Mouse (Mus musculus): ENCODE results near the gene Sepsecs. TPM values are rescaled to one million over a fixed set of nuclear protein-coding genes. Genes with fewer than 3 reads are reported as not detected.

The Sepsecs gene
- polyA plus RNA-seq, 1 experiment from 2014 or later = 4.9 TPM

DNA sequence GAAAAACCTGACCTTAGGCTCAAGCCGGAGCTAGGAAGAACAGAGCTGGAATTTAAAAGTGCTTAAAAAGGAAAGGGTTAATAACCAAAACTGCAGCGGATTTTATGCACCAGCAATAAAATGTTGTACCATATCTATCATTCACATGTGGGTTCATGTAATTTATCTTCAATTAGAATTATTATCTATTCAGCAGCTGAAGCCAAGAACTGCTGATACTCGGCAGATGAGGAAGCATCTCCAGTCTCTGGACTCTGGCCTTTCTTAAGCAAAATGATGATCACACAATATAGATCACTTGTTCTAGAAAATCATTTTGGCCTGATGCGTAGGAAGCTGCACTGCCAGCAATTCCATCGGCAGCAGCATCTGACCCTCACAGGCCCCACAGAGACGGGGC lies 27.8 kb downstream of the Sepsecs start:
- H3K9me3 ChIP-seq = peaks cover 4% of the 10 kb centered on the region; the same call in 1 of the 2 replicates
- no peaks in the 10 kb centered on the region for H3K27me3 ChIP-seq (replicated peaks)
- no peak overlapping the region for H3K27ac ChIP-seq (replicated peaks)
- H3K4me3 ChIP-seq = no peak overlapping the region
- H3K4me2 ChIP-seq = no peak overlapping the region
- no peak for ATAC-seq (ENCODE audit: extremely low read depth, insufficient number of reproducible peaks, low FRiP score, low TSS enrichment)
- H3K4me1 ChIP-seq = no peaks in the 10 kb centered on the region
- 89% methylated on average over 6 of the region's 6 CpGs for WGBS
- no peak overlapping the region for H3K9ac ChIP-seq
- peaks cover 57% of the 10 kb centered on the region for H3K36me3 ChIP-seq

DNA sequence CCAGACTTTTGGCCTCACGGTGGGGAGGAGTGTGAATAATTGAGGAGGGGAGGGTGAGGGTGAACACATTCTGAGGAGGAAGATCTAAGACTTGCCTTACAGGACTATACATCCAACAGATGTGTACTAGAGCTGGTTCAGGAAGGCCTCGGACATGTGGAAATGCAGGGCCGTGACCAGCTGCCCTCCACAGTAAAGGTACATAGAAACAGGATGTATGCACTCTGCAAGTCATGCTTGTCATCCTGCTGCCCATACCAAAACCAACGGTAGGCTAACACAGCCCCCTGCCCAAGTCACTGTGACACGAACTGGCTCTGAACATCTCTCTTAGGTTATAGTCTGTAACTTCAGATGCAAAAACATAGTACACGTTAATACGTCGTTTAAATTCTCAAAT lies 30.6 kb downstream of the Sepsecs start:
- Histone ChIP-seq H3K4me2 (no peak overlapping the region), H3K27ac (replicated peaks) (no peak overlapping the region), H3K4me1 (0 out of 2 replicates have a peak, but pooled peaks cover 4% of the 10 kb centered on the region), H3K4me3 (no peak overlapping the region), H3K27me3 (replicated peaks) (no peaks in the 10 kb centered on the region), H3K9me3 (no peaks in the 10 kb centered on the region), H3K9ac (no peak overlapping the region), H3K36me3 (peaks cover 29% of the 10 kb centered on the region)
- WGBS = 87% methylated on average over 8 of the region's 8 CpGs
- ATAC-seq (ENCODE audit: extremely low read depth, insufficient number of reproducible peaks, low FRiP score, low TSS enrichment) = no peak

- Histone ChIP-seq H3K36me3 (peaks cover 20% of the 10 kb centered on the region), H3K9me3 (no peaks in the 10 kb centered on the region), H3K4me2 (no peak overlapping the region), H3K9ac (no peak overlapping the region), H3K27me3 (replicated peaks) (no peaks in the 10 kb centered on the region), H3K4me3 (no peak overlapping the region), H3K27ac (replicated peaks) (no peak overlapping the region), H3K4me1 (0 out of 2 replicates have a peak, but pooled peaks cover 4% of the 10 kb centered on the region)
- no peak for ATAC-seq (ENCODE audit: extremely low read depth, insufficient number of reproducible peaks, low FRiP score, low TSS enrichment)
- WGBS = 86% methylated on average over 7 of the region's 7 CpGs
Observed at GRCm38 (mm10) chr5:52638006-52638405, 31.5 kb downstream of the Sepsecs start.

DNA sequence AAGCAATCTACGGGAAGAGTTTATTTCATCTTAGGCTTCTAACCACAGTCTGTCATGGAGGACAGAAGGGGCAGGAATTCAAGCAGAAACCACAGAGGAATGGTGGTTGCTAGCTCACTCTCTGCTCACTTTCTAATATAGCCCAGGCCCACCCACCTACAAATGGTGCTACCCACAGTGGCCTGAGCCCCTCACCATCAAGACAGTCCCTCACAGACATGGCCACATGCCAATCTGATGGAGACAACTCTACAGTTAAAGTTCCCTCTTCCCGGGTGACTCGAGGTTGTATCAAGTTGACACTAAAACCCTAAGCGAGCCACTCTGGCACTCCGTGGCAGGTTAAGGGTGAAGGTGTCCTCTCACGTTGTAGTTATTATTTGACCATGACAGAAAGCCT lies 32.6 kb downstream of the Sepsecs start:
- H3K4me1 ChIP-seq = 0 out of 2 replicates have a peak, but pooled peaks cover 4% of the 10 kb centered on the region
- H3K4me3 ChIP-seq = no peak overlapping the region
- no peak overlapping the region for H3K4me2 ChIP-seq
- no peak for ATAC-seq (ENCODE audit: extremely low read depth, insufficient number of reproducible peaks, low FRiP score, low TSS enrichment)
- peaks cover 9% of the 10 kb centered on the region for H3K36me3 ChIP-seq
- no peaks in the 10 kb centered on the region for H3K27me3 ChIP-seq (replicated peaks)
- H3K27ac ChIP-seq (replicated peaks) = no peak overlapping the region
- H3K9me3 ChIP-seq = no peaks in the 10 kb centered on the region
- 73% methylated on average over 6 of the region's 6 CpGs for WGBS
- H3K9ac ChIP-seq = no peak overlapping the region

GRCm38 (mm10) chr5:52636025-52636755 lies 33.3 kb downstream of the Sepsecs start:
- 0 out of 2 replicates have a peak, but pooled peaks cover 4% of the 10 kb centered on the region for H3K4me1 ChIP-seq
- peaks cover 2% of the 10 kb centered on the region; the same call in 1 of the 2 replicates for H3K36me3 ChIP-seq
- no peaks in the 10 kb centered on the region for H3K27me3 ChIP-seq (replicated peaks)
- H3K9me3 ChIP-seq = no peaks in the 10 kb centered on the region
- H3K27ac ChIP-seq (replicated peaks) = no peak overlapping the region
- ATAC-seq (ENCODE audit: extremely low read depth, insufficient number of reproducible peaks, low FRiP score, low TSS enrichment) = no peak
- H3K9ac ChIP-seq = no peak overlapping the region
- no peak overlapping the region for H3K4me3 ChIP-seq
- H3K4me2 ChIP-seq = no peak overlapping the region
- 44% methylated on average over 11 of the region's 11 CpGs for WGBS

- Histone ChIP-seq H3K27me3 (replicated peaks) (no peaks in the 10 kb centered on the region), H3K36me3 (no peaks in the 10 kb centered on the region), H3K27ac (replicated peaks) (no peak overlapping the region), H3K4me3 (no peak overlapping the region), H3K9me3 (no peaks in the 10 kb centered on the region), H3K4me1 (peaks cover 4% of the 10 kb centered on the region; the same call in 1 of the 2 replicates), H3K9ac (no peak overlapping the region), H3K4me2 (no peak overlapping the region)
- no peak for ATAC-seq (ENCODE audit: extremely low read depth, insufficient number of reproducible peaks, low FRiP score, low TSS enrichment)
- WGBS = 23% methylated on average over 8 of the region's 8 CpGs
Observed at GRCm38 (mm10) chr5:52634017-52634416, 35.5 kb downstream of the Sepsecs start.

DNA sequence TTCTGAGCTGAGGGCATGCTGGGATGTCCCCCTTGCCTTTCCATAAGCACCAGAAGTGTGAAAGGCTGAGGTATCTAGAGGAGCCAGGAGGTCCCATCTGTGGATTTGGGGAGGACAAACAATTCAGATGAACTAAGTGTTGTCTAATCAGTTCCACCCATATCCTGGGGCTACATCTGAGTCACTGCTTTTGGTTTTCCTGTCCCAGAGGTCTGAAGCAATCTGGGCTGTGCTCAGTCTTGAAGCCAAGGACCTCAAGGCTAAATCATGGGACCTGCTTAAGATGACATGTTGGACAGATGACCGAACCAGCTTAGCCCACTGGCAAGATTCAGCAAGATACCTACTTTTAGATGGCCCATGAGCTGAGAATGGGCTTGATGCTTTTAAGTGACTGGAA lies 39.0 kb downstream of the Sepsecs start:
- H3K9ac ChIP-seq = no peak overlapping the region
- H3K9me3 ChIP-seq = no peaks in the 10 kb centered on the region
- WGBS = 91% methylated on average over 1 of the region's 1 CpGs
- no peak overlapping the region for H3K4me2 ChIP-seq
- peaks cover 20% of the 10 kb centered on the region for H3K4me1 ChIP-seq
- no peaks in the 10 kb centered on the region for H3K36me3 ChIP-seq
- no peak for ATAC-seq (ENCODE audit: extremely low read depth, insufficient number of reproducible peaks, low FRiP score, low TSS enrichment)
- no peaks in the 10 kb centered on the region for H3K27me3 ChIP-seq (replicated peaks)
- no peak overlapping the region for H3K27ac ChIP-seq (replicated peaks)
- no peak overlapping the region for H3K4me3 ChIP-seq

GRCm38 (mm10) chr5:52629214-52629613 lies 40.3 kb downstream of the Sepsecs start:
- 70% methylated on average over 6 of the region's 6 CpGs for WGBS
- Histone ChIP-seq H3K9ac (no peak overlapping the region), H3K4me3 (no peak overlapping the region), H3K36me3 (no peaks in the 10 kb centered on the region), H3K27ac (replicated peaks) (peak overlapping the region; percentile 18; the same call in 1 of the 2 replicates), H3K4me1 (peaks cover 25% of the 10 kb centered on the region), H3K27me3 (replicated peaks) (no peaks in the 10 kb centered on the region), H3K9me3 (no peaks in the 10 kb centered on the region), H3K4me2 (no peak overlapping the region)
- no peak for ATAC-seq (ENCODE audit: extremely low read depth, insufficient number of reproducible peaks, low FRiP score, low TSS enrichment)

- no peak overlapping the region for H3K4me3 ChIP-seq
- H3K9ac ChIP-seq = peak overlapping the region; percentile 24; the same call in 1 of the 2 replicates
- no peaks in the 10 kb centered on the region for H3K27me3 ChIP-seq (replicated peaks)
- no peak overlapping the region for H3K4me2 ChIP-seq
- H3K4me1 ChIP-seq = peaks cover 25% of the 10 kb centered on the region
- 59% methylated on average over 3 of the region's 3 CpGs for WGBS
- H3K27ac ChIP-seq (replicated peaks) = peak overlapping the region; percentile 20; the same call in 1 of the 2 replicates
- no peak for ATAC-seq (ENCODE audit: extremely low read depth, insufficient number of reproducible peaks, low FRiP score, low TSS enrichment)
- no peaks in the 10 kb centered on the region for H3K9me3 ChIP-seq
- no peaks in the 10 kb centered on the region for H3K36me3 ChIP-seq
Observed at GRCm38 (mm10) chr5:52628783-52629182, 40.7 kb downstream of the Sepsecs start.

- 78% methylated on average over 8 of the region's 8 CpGs for WGBS
- no peaks in the 10 kb centered on the region for H3K36me3 ChIP-seq
- ATAC-seq (ENCODE audit: extremely low read depth, insufficient number of reproducible peaks, low FRiP score, low TSS enrichment) = no peak
- H3K27me3 ChIP-seq (replicated peaks) = no peaks in the 10 kb centered on the region
- no peak overlapping the region for H3K4me2 ChIP-seq
- H3K27ac ChIP-seq (replicated peaks) = no peak overlapping the region
- peaks cover 25% of the 10 kb centered on the region for H3K4me1 ChIP-seq
- no peak overlapping the region for H3K4me3 ChIP-seq
- H3K9ac ChIP-seq = no peak overlapping the region
- no peaks in the 10 kb centered on the region for H3K9me3 ChIP-seq
Observed at GRCm38 (mm10) chr5:52627713-52628112, 41.8 kb downstream of the Sepsecs start.

DNA sequence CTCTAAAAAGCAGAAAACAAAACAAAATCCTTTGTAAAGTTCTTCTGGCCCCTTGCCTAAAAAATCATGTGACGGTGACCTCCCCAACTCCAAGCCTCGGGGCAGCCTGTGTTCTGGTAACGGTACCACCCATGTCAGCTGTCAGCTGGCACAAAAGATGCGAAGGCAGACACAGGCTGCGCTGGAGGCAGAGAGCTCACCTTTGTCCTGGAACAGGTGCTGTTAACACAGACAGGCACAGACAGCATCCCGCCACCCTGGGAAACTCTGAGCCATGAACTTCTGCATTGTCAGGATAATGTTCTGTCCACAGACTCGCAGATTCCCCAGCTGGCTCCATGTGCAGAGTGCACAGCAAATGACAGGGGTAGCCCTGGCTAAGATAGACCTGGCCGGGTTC lies 43.4 kb downstream of the Sepsecs start:
- 0 out of 2 replicates have a peak overlapping the region, but pooled peaks have one; percentile 11 for H3K9ac ChIP-seq
- WGBS = 54% methylated on average over 8 of the region's 8 CpGs
- no peaks in the 10 kb centered on the region for H3K36me3 ChIP-seq
- H3K9me3 ChIP-seq = no peaks in the 10 kb centered on the region
- H3K4me3 ChIP-seq = no peak overlapping the region; the same call in 1 of the 2 replicates
- no peak overlapping the region for H3K27ac ChIP-seq (replicated peaks)
- peaks cover 25% of the 10 kb centered on the region for H3K4me1 ChIP-seq
- H3K27me3 ChIP-seq (replicated peaks) = no peaks in the 10 kb centered on the region
- H3K4me2 ChIP-seq = peak overlapping the region; percentile 40
- ATAC-seq (ENCODE audit: extremely low read depth, insufficient number of reproducible peaks, low FRiP score, low TSS enrichment) = no peak

- H3K9me3 ChIP-seq = no peaks in the 10 kb centered on the region
- no peak overlapping the region for H3K4me2 ChIP-seq
- no peak overlapping the region for H3K9ac ChIP-seq
- 77% methylated on average over 1 of the region's 1 CpGs for WGBS
- no peak for ATAC-seq (ENCODE audit: extremely low read depth, insufficient number of reproducible peaks, low FRiP score, low TSS enrichment)
- no peaks in the 10 kb centered on the region for H3K27me3 ChIP-seq (replicated peaks)
- no peak overlapping the region for H3K4me3 ChIP-seq
- no peaks in the 10 kb centered on the region for H3K36me3 ChIP-seq
- peaks cover 25% of the 10 kb centered on the region for H3K4me1 ChIP-seq
- no peak overlapping the region for H3K27ac ChIP-seq (replicated peaks)
Observed at GRCm38 (mm10) chr5:52624956-52625355, 44.6 kb downstream of the Sepsecs start.
